9 mouse cellular contexts compared by ENCODE assay signal in the genomic region with DNA sequence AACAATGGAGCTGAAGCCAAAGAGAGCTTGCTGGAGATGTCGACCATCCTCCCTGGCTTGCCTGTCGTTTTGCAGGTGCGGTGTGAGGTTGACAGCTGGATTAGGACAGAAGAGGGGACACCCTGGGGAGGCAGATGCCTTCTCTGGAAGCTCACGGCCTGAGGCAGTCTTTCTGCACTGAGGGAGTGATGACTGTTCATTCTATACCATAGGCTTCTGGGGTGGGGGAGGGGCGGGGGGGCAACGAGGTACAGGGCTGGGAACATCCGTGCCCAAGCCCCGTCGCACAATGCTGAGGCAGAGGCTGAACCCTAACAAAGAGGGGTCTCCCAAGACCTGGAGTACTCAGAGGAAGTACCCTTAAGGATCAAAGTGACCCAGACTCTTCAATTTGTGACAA. TPM values are rescaled to one million over a fixed set of nuclear protein-coding genes. Genes with fewer than 3 reads are reported as not detected.
DNase-seq lines count a peak whose midpoint lies in the region; ATAC-seq lines count a peak whose summit lies in the region.
"Had no signal": no experiment of that assay in that cellular context is flagged by ENCODE, and none has a peak within 500 bp of the region (broad histone marks: within the 10 kb centered on the region; RNA-seq: fewer than 3 reads in every experiment).

No protein-coding gene starts in this region.

- H3K9ac ChIP-seq in kidney, embryonic 16.5 days (replicated peaks; ENCODE audit: low read length): peak overlapping the region; percentile 61
- peak overlapping the region; percentile 3; the same call in 1 of the 2 replicates for H3K9ac ChIP-seq in embryonic facial prominence, embryonic 14.5 days (ENCODE audit: low read depth, low read length)
- H3K9ac ChIP-seq in intestine, embryonic 16.5 days (ENCODE audit: low read depth, low read length): peak overlapping the region; percentile 58
- peak overlapping the region; percentile 56 for H3K9ac ChIP-seq in neural tube, embryonic 12.5 days

- ATAC-seq in kidney, embryonic 16.5 days (ENCODE audit: low FRiP score, low TSS enrichment): peak; percentile 19
- ATAC-seq in embryonic facial prominence, embryonic 14.5 days (ENCODE audit: low read depth): peak; percentile 19; the same call in 1 of the 2 replicates
- no peak; the same call in 1 of the 2 replicates for ATAC-seq in intestine, embryonic 16.5 days
- ATAC-seq in neural tube, embryonic 12.5 days (ENCODE audit: low FRiP score, low read depth): peak; percentile 57
- ATAC-seq in CD4-positive, CD25-positive, alpha-beta regulatory T cell, adult 4 months: no peak

- no peaks in the 10 kb centered on the region for H3K9me3 ChIP-seq in kidney, embryonic 16.5 days (ENCODE audit: low read length)
- no peaks in the 10 kb centered on the region for H3K9me3 ChIP-seq in embryonic facial prominence, embryonic 14.5 days (ENCODE audit: control insufficient read depth, low read length)
- no peaks in the 10 kb centered on the region for H3K9me3 ChIP-seq in intestine, embryonic 16.5 days (ENCODE audit: control insufficient read depth, low read length)
- H3K9me3 ChIP-seq in neural tube, embryonic 12.5 days: no peaks in the 10 kb centered on the region
- H3K9me3 ChIP-seq: megakaryocyte, embryonic 14.5 days had no signal

- H3K4me2 ChIP-seq in kidney, embryonic 16.5 days (replicated peaks; ENCODE audit: low read depth, low read length): peak overlapping the region; percentile 70
- peak overlapping the region; percentile 56 for H3K4me2 ChIP-seq in embryonic facial prominence, embryonic 14.5 days (ENCODE audit: low read depth, low read length)
- peak overlapping the region; percentile 47 for H3K4me2 ChIP-seq in intestine, embryonic 16.5 days (ENCODE audit: low read depth, low read length)
- H3K4me2 ChIP-seq in neural tube, embryonic 12.5 days (replicated peaks): peak overlapping the region; percentile 65

- no peaks in the 10 kb centered on the region for H3K27me3 ChIP-seq in kidney, embryonic 16.5 days (ENCODE audit: insufficient read depth, low read length)
- no peaks in the 10 kb centered on the region for H3K27me3 ChIP-seq in embryonic facial prominence, embryonic 14.5 days (replicated peaks; ENCODE audit: control insufficient read depth, insufficient read depth, low read length)
- H3K27me3 ChIP-seq in intestine, embryonic 16.5 days (replicated peaks; ENCODE audit: control insufficient read depth, insufficient read depth, low read length): no peaks in the 10 kb centered on the region
- H3K27me3 ChIP-seq in neural tube, embryonic 12.5 days (replicated peaks): no peaks in the 10 kb centered on the region

- WGBS in kidney, embryonic 16.5 days: 6% methylated on average over 9 of the region's 9 CpGs
- 15% methylated on average over 9 of the region's 9 CpGs for WGBS in embryonic facial prominence, embryonic 14.5 days
- 13% methylated on average over 9 of the region's 9 CpGs for WGBS in intestine, embryonic 16.5 days
- WGBS in neural tube, embryonic 12.5 days: 7% methylated on average over 9 of the region's 9 CpGs

- H3K36me3 ChIP-seq in kidney, embryonic 16.5 days (ENCODE audit: insufficient read depth, low read length): no peaks in the 10 kb centered on the region
- H3K36me3 ChIP-seq in embryonic facial prominence, embryonic 14.5 days (ENCODE audit: control insufficient read depth, insufficient read depth, low read length): no peaks in the 10 kb centered on the region
- H3K36me3 ChIP-seq in intestine, embryonic 16.5 days (ENCODE audit: control insufficient read depth, insufficient read depth, low read length): no peaks in the 10 kb centered on the region
- no peaks in the 10 kb centered on the region for H3K36me3 ChIP-seq in neural tube, embryonic 12.5 days

- H3K4me1 ChIP-seq in kidney, embryonic 16.5 days (ENCODE audit: insufficient read depth, low read length): peaks cover 37% of the 10 kb centered on the region
- H3K4me1 ChIP-seq in embryonic facial prominence, embryonic 14.5 days (ENCODE audit: control insufficient read depth, insufficient read depth, low read length): peaks cover 16% of the 10 kb centered on the region
- H3K4me1 ChIP-seq in intestine, embryonic 16.5 days (ENCODE audit: control insufficient read depth, insufficient read depth, low read length): peaks cover 19% of the 10 kb centered on the region
- peaks cover 28% of the 10 kb centered on the region for H3K4me1 ChIP-seq in neural tube, embryonic 12.5 days

- H3K4me3 ChIP-seq in kidney, embryonic 16.5 days (ENCODE audit: low read length): peak overlapping the region; percentile 43
- H3K4me3 ChIP-seq in embryonic facial prominence, embryonic 14.5 days (ENCODE audit: low read depth, low read length): peak overlapping the region; percentile 27
- peak overlapping the region; percentile 35 for H3K4me3 ChIP-seq in intestine, embryonic 16.5 days (ENCODE audit: low read length)
- peak overlapping the region; percentile 23 for H3K4me3 ChIP-seq in neural tube, embryonic 12.5 days
- H3K4me3 ChIP-seq: megakaryocyte, embryonic 14.5 days had no signal

- DNase-seq in kidney, adult 9 months: no peak
- DNase-seq in embryonic facial prominence, embryonic 14.5 days (ENCODE audit: low spot score): no peak
- DNase-seq in urinary bladder, postnatal 14 days (ENCODE audit: low spot score): no peak
- DNase-seq in gastrocnemius, postnatal 4 days (ENCODE audit: low spot score in 2 of 2): no peak

- peak overlapping the region; percentile 98 for H3K27ac ChIP-seq in kidney, embryonic 16.5 days (ENCODE audit: low read length)
- H3K27ac ChIP-seq in embryonic facial prominence, embryonic 14.5 days (replicated peaks; ENCODE audit: low read depth, low read length): peak overlapping the region; percentile 88; the same call in 1 of the 2 replicates
- peak overlapping the region; percentile 33; the same call in 1 of the 2 replicates for H3K27ac ChIP-seq in intestine, embryonic 16.5 days (ENCODE audit: low read length)
- H3K27ac ChIP-seq in neural tube, embryonic 12.5 days: peak overlapping the region; percentile 99

RNA-seq across cellular contexts. Expression of a gene that starts 3.8 kb away (rescaled TPM):
- polyA plus RNA-seq in kidney, embryonic 16.5 days (2015; fragmentation: Nextera tagmentation; extraction: Ambion mirVana): 14.4 and 16.2 TPM in 2 replicates
- 10.5 and 12.7 TPM in 2 replicates for polyA plus RNA-seq in embryonic facial prominence, embryonic 14.5 days (2014; fragmentation: Nextera tagmentation; extraction: Ambion mirVana)
- 9.8 and 11.5 TPM in 2 replicates for polyA plus RNA-seq in intestine, embryonic 16.5 days (2015; fragmentation: Nextera tagmentation; extraction: Ambion mirVana)
- 3.7 and 4.2 TPM in 2 replicates for polyA plus RNA-seq in neural tube, embryonic 12.5 days (2016; fragmentation: Nextera tagmentation; extraction: Ambion mirVana)
- 1 to 10 TPM in 1 of 2 experiments, under 1 TPM in 1; 0.65 to 9.4 TPM for polyA plus RNA-seq in CD4-positive, CD25-positive, alpha-beta regulatory T cell, adult 4 months (2017; shearing (Covaris generic))
- 1 to 10 TPM; 4.2 to 4.5 TPM for total RNA-seq in gastrocnemius, postnatal 4 days (2021)

RNA-seq across cellular contexts. Expression of a gene that starts 9.1 kb away (rescaled TPM):
- polyA plus RNA-seq in kidney, embryonic 16.5 days (2015; fragmentation: Nextera tagmentation; extraction: Ambion mirVana): 189 and 316 TPM in 2 replicates
- 396 and 441 TPM in 2 replicates for polyA plus RNA-seq in embryonic facial prominence, embryonic 14.5 days (2014; fragmentation: Nextera tagmentation; extraction: Ambion mirVana)
- 31.7 and 146 TPM in 2 replicates for polyA plus RNA-seq in intestine, embryonic 16.5 days (2015; fragmentation: Nextera tagmentation; extraction: Ambion mirVana)
- polyA plus RNA-seq in neural tube, embryonic 12.5 days (2016; fragmentation: Nextera tagmentation; extraction: Ambion mirVana): 468 and 479 TPM in 2 replicates
- polyA plus RNA-seq in CD4-positive, CD25-positive, alpha-beta regulatory T cell, adult 4 months (2017; shearing (Covaris generic)): 10 to 100 TPM; 11.0 to 13.9 TPM
- total RNA-seq in gastrocnemius, postnatal 4 days (2021): 100 to 1,000 TPM; 302 to 317 TPM

RNA-seq across cellular contexts. Expression of a gene that starts 39.4 kb away (rescaled TPM):
- polyA plus RNA-seq in kidney, embryonic 16.5 days (2015; fragmentation: Nextera tagmentation; extraction: Ambion mirVana): 2.4 and 3.1 TPM in 2 replicates
- 1.8 and 3.0 TPM in 2 replicates for polyA plus RNA-seq in embryonic facial prominence, embryonic 14.5 days (2014; fragmentation: Nextera tagmentation; extraction: Ambion mirVana)
- 0.88 and 1.1 TPM in 2 replicates for polyA plus RNA-seq in intestine, embryonic 16.5 days (2015; fragmentation: Nextera tagmentation; extraction: Ambion mirVana)
- polyA plus RNA-seq in neural tube, embryonic 12.5 days (2016; fragmentation: Nextera tagmentation; extraction: Ambion mirVana): 1.2 and 1.3 TPM in 2 replicates
- under 1 TPM; 0.44 to 0.57 TPM for polyA plus RNA-seq in CD4-positive, CD25-positive, alpha-beta regulatory T cell, adult 4 months (2017; shearing (Covaris generic))
- total RNA-seq in gastrocnemius, postnatal 4 days (2021): 10 to 100 TPM; 50.3 to 54.5 TPM

Comparison
In these comparisons a context has a peak if more than half of its experiments do, and no peak if none do; other contexts are left out.
1. ATAC-seq: peak in kidney, embryonic 16.5 days (single experiment), embryonic facial prominence, embryonic 14.5 days (single experiment) and neural tube, embryonic 12.5 days (single experiment); none in intestine, embryonic 16.5 days (single experiment) and CD4-positive, CD25-positive, alpha-beta regulatory T cell, adult 4 months (single experiment).
2. H3K27ac ChIP-seq: peak in every context shown above with its lines; median percentile 99 in neural tube, embryonic 12.5 days; 98 in kidney, embryonic 16.5 days; 88 in embryonic facial prominence, embryonic 14.5 days; 33 in intestine, embryonic 16.5 days.
3. H3K9ac ChIP-seq: peak in every context shown above with its lines; median percentile 61 in kidney, embryonic 16.5 days; 58 in intestine, embryonic 16.5 days; 56 in neural tube, embryonic 12.5 days; 3 in embryonic facial prominence, embryonic 14.5 days.
4. Peak in every context shown above with its lines, with median percentiles within 50 percentile points of each other: H3K4me2 ChIP-seq and H3K4me3 ChIP-seq.